Mouse (Mus musculus): ENCODE measurements around the gene V1ra8. TPM values are rescaled to one million over a fixed set of nuclear protein-coding genes. Genes with fewer than 3 reads are reported as not detected.
"Not testable (repeated sequence)": the region's sequence is repeated elsewhere in the genome, so short reads cannot be mapped to it uniquely, and the experiment has no call there.

The V1ra8 gene
- polyA plus RNA-seq (2015; fragmentation: Nextera tagmentation; extraction: Ambion mirVana) = not detected in 2 replicates

- H3K27me3 ChIP-seq; H3K9me3 ChIP-seq (replicated peaks); H3K4me3 ChIP-seq (replicated peaks); H3K9ac ChIP-seq; ATAC-seq (ENCODE audit: insufficient number of reproducible peaks, low FRiP score, low TSS enrichment, low read depth); H3K4me1 ChIP-seq; H3K36me3 ChIP-seq; H3K4me2 ChIP-seq (replicated peaks); H3K27ac ChIP-seq (replicated peaks): not testable (repeated sequence)
- 90% methylated on average over 2 of the region's 2 CpGs for WGBS
These were observed at the start of gene V1ra8 for GRCm38 (mm10) chr6:90202493-90202892. Gene V1ra8 (plus strand): TSS chr6:90202793.

GRCm38 (mm10) chr6:90160139-90160538 lies 42.5 kb upstream of the V1ra8 start:
- Histone ChIP-seq H3K4me1 (no peaks in the 10 kb centered on the region), H3K9me3 (replicated peaks) (no peaks in the 10 kb centered on the region), H3K36me3 (no peaks in the 10 kb centered on the region), H3K4me2 (replicated peaks) (no peak overlapping the region), H3K27me3 (no peaks in the 10 kb centered on the region), H3K4me3 (replicated peaks) (no peak overlapping the region), H3K27ac (replicated peaks) (no peak overlapping the region), H3K9ac (no peak overlapping the region)
- ATAC-seq (ENCODE audit: insufficient number of reproducible peaks, low FRiP score, low TSS enrichment, low read depth) = no peak
- WGBS = 80% methylated on average over 3 of the region's 3 CpGs

GRCm38 (mm10) chr6:90174508-90174907 lies 28.1 kb upstream of the V1ra8 start, which contains the start of gene Vmn1r52:
Gene Vmn1r52 (plus strand): TSS chr6:90174808.
- Histone ChIP-seq H3K27me3 (no peaks in the 10 kb centered on the region), H3K9me3 (replicated peaks) (no peaks in the 10 kb centered on the region), H3K9ac (no peak within 1 kb of the TSS), H3K4me1 (no peaks in the 10 kb centered on the region), H3K4me3 (replicated peaks) (no peak within 1 kb of the TSS), H3K27ac (replicated peaks) (no peak within 1 kb of the TSS), H3K4me2 (replicated peaks) (no peak within 1 kb of the TSS), H3K36me3 (no peaks in the 10 kb centered on the region)
- ATAC-seq (ENCODE audit: insufficient number of reproducible peaks, low FRiP score, low TSS enrichment, low read depth) = no peak
- WGBS = 60% methylated on average over 2 of the region's 2 CpGs

- Histone ChIP-seq H3K27ac (replicated peaks) (no peak within 1 kb of the TSS), H3K4me2 (replicated peaks) (no peak within 1 kb of the TSS), H3K9ac (no peak within 1 kb of the TSS), H3K4me1 (no peaks in the 10 kb centered on the region), H3K9me3 (replicated peaks) (no peaks in the 10 kb centered on the region), H3K36me3 (no peaks in the 10 kb centered on the region), H3K27me3 (no peaks in the 10 kb centered on the region), H3K4me3 (replicated peaks) (no peak within 1 kb of the TSS)
- no peak for ATAC-seq (ENCODE audit: insufficient number of reproducible peaks, low FRiP score, low TSS enrichment, low read depth)
- 82% methylated on average over 1 of the region's 1 CpGs for WGBS
These were observed 21.7 kb downstream of the V1ra8 start, which contains the start of gene Vmn1r53 for GRCm38 (mm10) chr6:90224338-90224737. Gene Vmn1r53 (minus strand): TSS chr6:90224438.

GRCm38 (mm10) chr6:90232114-90232513 lies 29.5 kb downstream of the V1ra8 start:
- not testable (repeated sequence) for ATAC-seq (ENCODE audit: insufficient number of reproducible peaks, low FRiP score, low TSS enrichment, low read depth); H3K27ac ChIP-seq (replicated peaks); H3K4me3 ChIP-seq (replicated peaks); H3K9me3 ChIP-seq (replicated peaks); H3K4me2 ChIP-seq (replicated peaks); H3K4me1 ChIP-seq; H3K27me3 ChIP-seq; H3K9ac ChIP-seq; H3K36me3 ChIP-seq
- 92% methylated on average over 4 of the region's 4 CpGs for WGBS

- Histone ChIP-seq H3K27ac (replicated peaks) (no peak overlapping the region), H3K9ac (no peak overlapping the region), H3K4me2 (replicated peaks) (no peak overlapping the region), H3K4me3 (replicated peaks) (no peak overlapping the region), H3K9me3 (replicated peaks) (no peaks in the 10 kb centered on the region), H3K27me3 (no peaks in the 10 kb centered on the region), H3K4me1 (no peaks in the 10 kb centered on the region), H3K36me3 (no peaks in the 10 kb centered on the region)
- 60% methylated on average over 27 of the region's 27 CpGs for WGBS
- no peak for ATAC-seq (ENCODE audit: insufficient number of reproducible peaks, low FRiP score, low TSS enrichment, low read depth)
These were observed 30.1 kb downstream of the V1ra8 start for GRCm38 (mm10) chr6:90232681-90233080.

GRCm38 (mm10) chr6:90244019-90244418 lies 41.4 kb downstream of the V1ra8 start:
- no peak overlapping the region for H3K9ac ChIP-seq
- no peak overlapping the region for H3K4me2 ChIP-seq (replicated peaks)
- ATAC-seq (ENCODE audit: insufficient number of reproducible peaks, low FRiP score, low TSS enrichment, low read depth) = no peak
- no peaks in the 10 kb centered on the region for H3K27me3 ChIP-seq
- no peaks in the 10 kb centered on the region for H3K9me3 ChIP-seq (replicated peaks)
- no peak overlapping the region for H3K4me3 ChIP-seq (replicated peaks)
- no peak overlapping the region for H3K27ac ChIP-seq (replicated peaks)
- 74% methylated on average over 3 of the region's 3 CpGs for WGBS
- H3K4me1 ChIP-seq = no peaks in the 10 kb centered on the region
- no peaks in the 10 kb centered on the region for H3K36me3 ChIP-seq

- Histone ChIP-seq H3K27me3 (no peaks in the 10 kb centered on the region), H3K4me1 (no peaks in the 10 kb centered on the region), H3K36me3 (no peaks in the 10 kb centered on the region), H3K4me2 (replicated peaks) (no peak within 1 kb of the TSS), H3K9ac (no peak within 1 kb of the TSS), H3K27ac (replicated peaks) (no peak within 1 kb of the TSS), H3K4me3 (replicated peaks) (no peak within 1 kb of the TSS), H3K9me3 (replicated peaks) (no peaks in the 10 kb centered on the region)
- WGBS = 63% methylated on average over 1 of the region's 1 CpGs
- ATAC-seq (ENCODE audit: insufficient number of reproducible peaks, low FRiP score, low TSS enrichment, low read depth) = no peak
These were observed 43.4 kb downstream of the V1ra8 start, which contains the start of gene Vmn1r54 for GRCm38 (mm10) chr6:90246000-90246399. Gene Vmn1r54 (plus strand): TSS chr6:90246300.

Other genes with a start within 250 kb of the V1ra8 start
- gene Vmn1r46, start 233.5 kb upstream of the V1ra8 start, polyA plus RNA-seq (2015; fragmentation: Nextera tagmentation; extraction: Ambion mirVana) = not detected in 2 replicates
- gene Vmn1r47, start 186.6 kb upstream of the V1ra8 start, polyA plus RNA-seq (2015; fragmentation: Nextera tagmentation; extraction: Ambion mirVana) = not detected in 2 replicates
- not detected in 2 replicates for gene Vmn1r48, start 166.0 kb upstream of the V1ra8 start, polyA plus RNA-seq (2015; fragmentation: Nextera tagmentation; extraction: Ambion mirVana)
- not detected in 2 replicates for gene Vmn1r49, start 124.3 kb upstream of the V1ra8 start, polyA plus RNA-seq (2015; fragmentation: Nextera tagmentation; extraction: Ambion mirVana)
- not detected in 2 replicates for gene Vmn1r50, start 101.4 kb upstream of the V1ra8 start, polyA plus RNA-seq (2015; fragmentation: Nextera tagmentation; extraction: Ambion mirVana)
- gene Vmn1r51, start 80.2 kb upstream of the V1ra8 start, polyA plus RNA-seq (2015; fragmentation: Nextera tagmentation; extraction: Ambion mirVana) = 0.05 TPM in 1 of 2 replicates, not detected in the other
- not detected in 2 replicates for gene Vmn1r52, start 28.0 kb upstream of the V1ra8 start, polyA plus RNA-seq (2015; fragmentation: Nextera tagmentation; extraction: Ambion mirVana)
- gene Vmn1r53, start 21.6 kb downstream of the V1ra8 start, polyA plus RNA-seq (2015; fragmentation: Nextera tagmentation; extraction: Ambion mirVana) = not detected in 2 replicates
- not detected in 2 replicates for gene Vmn1r54, start 43.5 kb downstream of the V1ra8 start, polyA plus RNA-seq (2015; fragmentation: Nextera tagmentation; extraction: Ambion mirVana)
- not detected in 2 replicates for gene BC048671, start 98.4 kb downstream of the V1ra8 start, polyA plus RNA-seq (2015; fragmentation: Nextera tagmentation; extraction: Ambion mirVana)
- 4.4 and 6.8 TPM in 2 replicates for gene Chst13, start 122.4 kb downstream of the V1ra8 start, polyA plus RNA-seq (2015; fragmentation: Nextera tagmentation; extraction: Ambion mirVana)
- 0.07 and 0.19 TPM in 2 replicates for gene Uroc1, start 130.5 kb downstream of the V1ra8 start, polyA plus RNA-seq (2015; fragmentation: Nextera tagmentation; extraction: Ambion mirVana)
- 9.5 and 9.9 TPM in 2 replicates for gene Zxdc, start 166.7 kb downstream of the V1ra8 start, polyA plus RNA-seq (2015; fragmentation: Nextera tagmentation; extraction: Ambion mirVana)
- gene Cfap100, start 226.0 kb downstream of the V1ra8 start, polyA plus RNA-seq (2015; fragmentation: Nextera tagmentation; extraction: Ambion mirVana) = 1.4 and 1.7 TPM in 2 replicates